Mouse (Mus musculus) embryo, embryonic 10 days (tissue): ENCODE measurements around the gene Higd1c.
"Not testable (repeated sequence)": the region's sequence is repeated elsewhere in the genome, so short reads cannot be mapped to it uniquely, and the experiment has no call there.

Experiments used
- DNase-seq: peaks from one replicate; pipeline ENCODE4 v3.0.0-alpha.2; 2015; ENCODE audit warnings: low spot score

Gene Higd1c

GRCm38 (mm10) chr15:100364242-100364641, at the start of gene Higd1c:
Higd1c (plus strand) TSS chr15:100364542.
- no peak for DNase-seq

DNA sequence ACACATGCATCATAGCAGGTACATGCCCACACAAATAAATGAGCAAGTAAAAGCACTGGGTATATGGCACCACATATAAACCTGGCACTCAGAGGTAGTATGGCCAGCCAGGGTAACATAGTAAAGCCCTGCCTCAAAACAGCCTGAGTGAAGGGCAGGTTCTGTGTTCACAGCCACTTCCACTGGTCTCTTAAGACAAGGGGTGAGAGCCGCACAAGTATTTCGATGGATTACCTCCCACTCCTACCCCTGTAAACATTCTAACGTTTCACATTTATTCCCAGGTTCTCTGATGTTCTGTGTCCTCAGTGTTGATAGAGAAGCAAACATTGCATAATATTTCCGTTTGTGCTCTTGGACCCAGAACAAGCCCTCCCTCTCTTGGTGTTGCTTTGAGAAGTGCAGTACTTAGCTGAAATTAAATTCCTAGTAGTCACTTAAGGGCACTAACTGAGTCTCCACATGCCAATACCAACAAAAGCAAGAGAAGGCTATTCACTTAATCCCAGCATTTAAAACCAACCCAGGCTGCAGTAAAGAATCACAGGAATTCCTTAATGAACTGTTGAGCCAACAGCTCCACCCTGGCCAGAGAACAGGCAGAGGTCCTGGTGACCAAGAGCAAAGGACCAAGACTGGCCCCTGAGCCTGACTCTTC, 46.2 kb upstream of the Higd1c start:
- DNase-seq = not testable (repeated sequence)

DNA sequence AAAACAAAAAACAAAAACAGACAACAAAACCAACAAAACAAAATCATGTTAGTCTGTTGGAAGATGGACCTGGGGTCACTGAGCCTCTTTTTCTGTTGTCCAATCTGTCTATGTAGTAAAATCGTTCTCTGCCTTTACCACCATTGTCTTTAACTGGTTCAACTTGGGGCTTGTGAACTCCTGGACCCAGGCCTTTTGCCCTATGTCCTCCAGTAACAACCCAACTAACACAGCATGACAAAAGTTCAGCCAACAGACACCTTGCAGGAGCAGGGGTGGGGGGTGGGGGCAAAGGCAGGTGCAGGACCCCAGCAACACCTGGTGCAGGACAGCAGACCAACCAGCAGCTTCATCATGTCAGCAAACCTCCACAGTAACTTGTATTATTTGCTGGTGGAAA, 44.5 kb upstream of the Higd1c start:
- DNase-seq = no peak

GRCm38 (mm10) chr15:100320295-100320905, 43.9 kb upstream of the Higd1c start:
- DNase-seq = no peak

- peak; percentile 34 for DNase-seq
Measured at GRCm38 (mm10) chr15:100321134-100321533, 43.2 kb upstream of the Higd1c start.

DNA sequence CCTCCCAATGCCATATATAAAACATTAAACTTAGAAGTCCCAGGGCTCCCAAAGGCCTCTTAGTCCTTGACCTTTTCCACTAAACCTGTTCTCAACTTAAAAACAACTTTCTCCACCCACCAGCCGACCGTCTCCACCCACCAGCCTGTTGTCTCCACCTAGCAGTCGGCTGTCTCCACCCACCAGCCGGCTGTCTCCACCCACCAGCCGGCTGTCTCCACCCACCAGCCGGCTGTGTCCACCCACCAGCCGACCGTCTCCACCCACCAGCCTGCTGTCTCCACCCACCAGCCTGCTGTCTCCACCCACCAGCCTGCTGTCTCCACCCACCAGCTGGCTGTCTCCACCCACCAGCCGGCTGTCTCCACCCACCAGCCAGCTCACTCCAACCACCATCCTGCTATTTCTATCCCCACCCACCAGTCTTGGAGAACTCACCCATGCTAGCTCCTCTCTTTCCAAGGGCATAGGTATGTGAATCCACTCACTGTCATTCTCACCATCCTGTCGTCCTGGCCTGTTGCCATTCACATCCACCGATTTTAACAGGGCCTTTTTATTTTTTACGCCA, 40.2 kb upstream of the Higd1c start:
- DNase-seq = no peak

DNA sequence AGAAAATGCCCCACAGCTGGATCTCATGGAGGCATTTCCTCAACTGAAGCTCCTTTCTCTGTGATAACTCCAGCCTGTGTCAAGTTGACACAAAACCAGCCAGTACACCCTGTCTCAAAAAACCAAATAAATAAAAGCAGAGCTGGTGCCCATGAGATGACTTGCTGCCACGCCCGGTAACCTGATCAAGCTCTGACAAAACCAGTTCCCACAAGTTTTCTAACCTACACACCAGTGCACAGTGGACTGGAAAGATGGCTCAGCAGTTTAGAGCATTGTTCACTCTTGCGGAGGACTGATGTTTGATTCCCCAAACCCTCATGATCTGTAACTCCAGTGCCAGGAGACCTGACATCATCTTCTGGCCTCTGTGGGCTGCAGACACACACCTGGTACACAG, 39.1 kb upstream of the Higd1c start:
- no peak for DNase-seq

GRCm38 (mm10) chr15:100328089-100328488, 36.3 kb upstream of the Higd1c start:
- DNase-seq = not testable (repeated sequence)

GRCm38 (mm10) chr15:100329336-100329735, 35.0 kb upstream of the Higd1c start:
- DNase-seq = not testable (repeated sequence)

DNA sequence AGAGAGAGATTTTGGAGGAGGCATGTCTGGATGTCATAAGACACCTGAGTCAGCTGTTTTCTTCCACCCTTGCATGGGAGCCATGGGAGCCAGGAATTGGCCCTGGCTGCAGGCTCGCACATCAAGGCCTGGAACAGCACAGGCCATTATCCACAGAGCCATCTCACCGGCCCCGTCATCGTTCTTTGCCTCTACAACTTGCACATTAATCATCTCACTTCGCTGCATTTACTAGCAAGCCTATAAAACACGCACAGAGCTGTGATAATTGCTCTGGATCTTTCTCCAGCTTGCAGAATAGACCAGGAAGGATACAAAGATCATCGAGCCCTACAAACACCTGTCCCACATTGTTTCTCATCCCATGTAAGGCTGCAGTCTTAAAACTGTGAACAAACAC, 33.6 kb upstream of the Higd1c start:
- no peak for DNase-seq

DNA sequence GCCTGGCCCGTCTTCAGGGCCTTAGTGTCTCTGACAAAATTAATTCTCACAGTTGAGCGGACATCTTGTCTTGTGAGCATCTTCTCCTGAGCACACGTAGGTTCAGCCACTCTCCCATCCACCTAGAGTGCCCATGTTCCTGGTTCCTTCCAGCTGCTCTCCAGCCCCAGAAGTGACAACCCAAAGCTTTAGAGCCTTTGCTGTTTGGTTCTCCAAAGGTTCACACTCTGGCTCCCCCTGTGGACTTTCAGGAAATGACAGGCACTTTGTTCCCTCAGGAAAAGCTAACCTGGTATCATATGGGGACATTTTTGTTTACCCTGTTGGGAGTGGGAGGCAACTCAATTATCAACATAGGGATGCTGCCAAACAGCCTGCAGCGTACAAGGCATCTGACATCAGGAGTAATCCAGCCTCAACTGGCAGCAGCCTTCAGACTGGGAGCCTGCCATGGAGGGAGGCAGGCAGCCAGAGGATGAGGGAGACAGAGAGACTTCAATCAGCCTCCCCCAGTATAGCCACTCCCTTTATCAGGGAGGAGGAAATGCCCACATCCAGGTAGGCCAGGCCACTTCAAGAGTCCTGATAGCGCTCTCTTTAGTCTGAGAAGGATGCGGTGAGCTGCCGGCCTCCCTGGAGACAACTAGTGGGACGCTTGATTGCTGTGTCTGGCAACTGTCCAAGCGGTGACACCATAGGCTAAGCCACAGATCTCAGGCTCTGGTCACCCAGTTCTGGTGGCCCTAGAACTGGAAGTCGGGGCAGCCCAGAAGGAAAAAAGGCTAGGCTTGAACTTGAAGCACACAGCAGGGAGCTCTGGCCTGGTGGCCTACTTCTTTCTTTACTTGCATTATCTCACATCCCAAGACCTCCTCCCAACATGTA, 32.0 kb upstream of the Higd1c start:
- not testable (repeated sequence) for DNase-seq

- DNase-seq = no peak
Measured at GRCm38 (mm10) chr15:100334629-100335028, 29.7 kb upstream of the Higd1c start, which contains the start of gene Mettl7a3. Mettl7a3 (plus strand) TSS chr15:100334929.

- DNase-seq = not testable (repeated sequence)
Measured at GRCm38 (mm10) chr15:100337328-100337727, 27.0 kb upstream of the Higd1c start.

GRCm38 (mm10) chr15:100337847-100338246, 26.5 kb upstream of the Higd1c start:
- peak; percentile 76 for DNase-seq

DNA sequence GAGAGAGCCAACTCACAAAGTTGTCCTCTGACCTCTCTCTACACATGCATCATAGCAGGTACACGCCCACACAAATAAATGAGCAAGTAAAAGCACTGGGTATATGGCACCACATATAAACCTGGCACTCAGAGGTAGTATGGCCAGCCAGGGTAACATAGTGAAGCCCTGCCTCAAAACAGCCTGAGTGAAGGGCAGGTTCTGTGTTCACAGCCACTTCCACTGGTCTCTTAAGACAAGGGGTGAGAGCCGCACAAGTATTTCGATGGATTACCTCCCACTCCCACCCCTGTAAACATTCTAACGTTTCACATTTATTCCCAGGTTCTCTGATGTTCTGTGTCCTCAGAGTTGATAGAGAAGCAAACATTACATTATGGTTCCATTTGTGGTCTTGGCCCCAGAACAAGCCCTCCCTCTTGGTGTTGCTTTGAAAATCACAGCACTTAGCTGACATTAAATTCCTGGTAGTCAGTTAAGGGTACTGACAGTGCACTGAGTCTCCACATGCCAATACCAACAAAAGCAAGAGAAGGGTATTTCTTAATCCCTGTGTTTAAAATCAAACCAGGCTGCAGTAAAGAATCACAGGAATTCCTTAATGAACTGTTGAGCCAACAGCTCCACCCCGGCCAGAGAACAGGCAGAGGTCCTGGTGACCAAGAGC, 22.9 kb upstream of the Higd1c start:
- DNase-seq = not testable (repeated sequence)

- DNase-seq = no peak
Measured at GRCm38 (mm10) chr15:100345484-100345883, 18.9 kb upstream of the Higd1c start.

DNA sequence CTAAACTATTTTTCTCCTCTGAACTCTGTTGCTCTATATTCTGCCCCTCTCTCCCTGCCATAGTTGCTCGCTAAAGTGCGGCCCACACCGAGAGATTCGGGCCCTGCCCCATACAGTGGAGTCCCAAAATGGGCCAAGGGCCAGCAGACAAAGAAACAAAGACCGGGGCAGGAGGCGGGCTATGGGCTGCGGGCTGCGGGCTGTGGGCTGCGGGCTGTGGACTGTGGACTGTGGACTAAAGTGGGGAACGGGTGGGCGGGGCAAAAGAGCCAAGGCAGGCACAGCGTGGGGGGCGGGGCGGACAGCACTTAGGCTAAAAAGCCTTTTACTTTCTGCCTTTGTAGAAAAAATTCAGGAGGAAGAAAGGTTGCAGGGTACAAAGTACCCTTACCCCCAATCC, 17.6 kb upstream of the Higd1c start:
- no peak for DNase-seq

GRCm38 (mm10) chr15:100349496-100349895, 14.8 kb upstream of the Higd1c start:
- no peak for DNase-seq

GRCm38 (mm10) chr15:100351501-100352060, 12.8 kb upstream of the Higd1c start:
- DNase-seq = peak; percentile 13

DNA sequence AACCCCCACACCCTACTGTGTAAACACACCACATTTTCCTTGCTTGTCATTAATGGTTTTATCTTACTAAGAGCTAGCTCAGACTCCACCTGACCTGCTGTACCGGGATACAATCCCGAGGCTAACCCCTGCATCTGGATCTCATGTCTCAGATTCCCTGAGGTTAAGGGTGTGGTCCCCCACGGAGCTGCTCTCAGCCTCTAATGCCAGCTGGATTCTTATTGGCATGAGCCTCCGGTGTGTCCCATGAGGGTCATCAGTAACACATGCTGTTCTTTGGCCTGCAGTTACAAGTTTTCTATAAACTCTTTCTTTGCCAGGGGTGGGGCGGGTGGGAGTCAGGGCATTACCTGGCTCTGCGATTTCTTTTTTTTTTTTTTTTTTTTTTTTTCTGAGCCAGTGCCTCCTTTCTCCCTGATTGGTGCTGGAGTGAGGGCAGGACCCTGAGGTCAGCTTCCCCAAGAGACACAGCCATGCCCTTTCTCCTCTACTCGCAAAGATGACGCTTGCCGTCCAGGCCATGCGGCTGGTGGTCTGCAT, 11.6 kb upstream of the Higd1c start, which contains the start of the genes Methig1 and Mettl7a2:
TSS of gene Methig1 (plus strand) at position 439 of the 540 bp plus-strand sequence.
TSS of gene Mettl7a2 (plus strand) at position 490 of the 540 bp plus-strand sequence.
- DNase-seq = no peak

GRCm38 (mm10) chr15:100353399-100353798, 10.9 kb upstream of the Higd1c start:
- not testable (repeated sequence) for DNase-seq
